21 mouse cellular contexts compared by ENCODE assay signal in genomic region chr10:42243925-42244324, GRCm38 (mm10). TPM values are rescaled to one million over a fixed set of nuclear protein-coding genes. Genes with fewer than 3 reads are reported as not detected.
DNase-seq lines count a peak whose midpoint lies in the region; ATAC-seq and TF ChIP-seq lines count a peak whose summit lies in the region.
"Had no signal": no experiment of that assay in that cellular context is flagged by ENCODE, and none has a peak within 500 bp of the region (broad histone marks: within the 10 kb centered on the region; RNA-seq: fewer than 3 reads in every experiment).

No protein-coding gene starts in this region.

- peaks cover 99% of the 10 kb centered on the region for H3K4me1 ChIP-seq in erythroblast, embryonic 14.5 days (ENCODE audit: control insufficient read depth)
- H3K4me1 ChIP-seq in liver, postnatal 0 days (ENCODE audit: insufficient read depth): peaks cover 65% of the 10 kb centered on the region

- H3K4me3 ChIP-seq in erythroblast, embryonic 14.5 days (replicated peaks): peak overlapping the region; percentile 44
- no peak overlapping the region for H3K4me3 ChIP-seq in liver, postnatal 0 days (ENCODE audit: low read depth, low read length)
- H3K4me3 ChIP-seq: embryonic facial prominence, embryonic 12.5 days; hindbrain, embryonic 10.5 days; limb, embryonic 12.5 days; lung, embryonic 15.5 days; midbrain, embryonic 10.5 days; neural tube, embryonic 12.5 days had no signal

- ATAC-seq in erythroblast, adult 5-6 weeks (replicated peaks; ENCODE audit: low FRiP score, poor library complexity, severe bottlenecking): no peak
- ATAC-seq in liver, postnatal 0 days: 0 out of 2 replicates have a peak, but pooled peaks have one; percentile 14
- ATAC-seq: forebrain, postnatal 0 days had no signal

- H3K9ac ChIP-seq in liver, postnatal 0 days (replicated peaks): no peak overlapping the region
- H3K9ac ChIP-seq: embryonic facial prominence, embryonic 12.5 days; forebrain, postnatal 0 days; limb, embryonic 12.5 days; lung, embryonic 15.5 days; neural tube, embryonic 12.5 days had no signal

- H3K9me3 ChIP-seq in erythroblast, embryonic 14.5 days (ENCODE audit: control insufficient read depth, low read length): no peaks in the 10 kb centered on the region
- no peaks in the 10 kb centered on the region for H3K9me3 ChIP-seq in liver, postnatal 0 days (ENCODE audit: low read length)
- H3K9me3 ChIP-seq: embryonic facial prominence, embryonic 12.5 days; hindbrain, embryonic 10.5 days; limb, embryonic 12.5 days; lung, embryonic 15.5 days; midbrain, embryonic 10.5 days; neural tube, embryonic 12.5 days had no signal

- TF ChIP-seq EP300 in liver, postnatal 0 days (IDR thresholded peaks at IDR 0.05; ENCODE audit: low read depth): no peak

- no peak for TF ChIP-seq CTCF in liver, postnatal 0 days (IDR thresholded peaks at IDR 0.05; ENCODE audit: low read depth)

- H3K27me3 ChIP-seq in erythroblast, embryonic 14.5 days (ENCODE audit: control insufficient read depth): no peaks in the 10 kb centered on the region
- no peaks in the 10 kb centered on the region for H3K27me3 ChIP-seq in liver, postnatal 0 days (ENCODE audit: insufficient read depth, low read length)
- H3K27me3 ChIP-seq: embryonic facial prominence, embryonic 12.5 days; limb, embryonic 12.5 days; lung, embryonic 15.5 days; neural tube, embryonic 12.5 days had no signal

- peak overlapping the region; percentile 38; the same call in 1 of the 2 replicates for H3K4me2 ChIP-seq in liver, postnatal 0 days (ENCODE audit: low read depth, low read length)
- H3K4me2 ChIP-seq: embryonic facial prominence, embryonic 12.5 days; limb, embryonic 12.5 days; lung, embryonic 15.5 days; neural tube, embryonic 12.5 days had no signal

- peak; percentile 11 to 54 for DNase-seq in layer of hippocampus, adult 18-20 months (ENCODE audit: low spot score in 2 of 2)
- no peak for DNase-seq in layer of hippocampus, adult 9-10 months (ENCODE audit: low spot score)
- DNase-seq in layer of hippocampus, adult 9-11 months: peak; percentile 52
- no peak for DNase-seq in liver, postnatal 0 days
- no peak for DNase-seq in cerebellum, adult 11 months
- no peak for DNase-seq in kidney, adult 9 months
- DNase-seq: adrenal gland, adult 8-10 months; cerebellum, adult 8-10 months; forebrain, postnatal 0 days; gastrocnemius, postnatal 10 days; kidney, adult 2 months; kidney, postnatal 25 days; spleen, adult 18-20 months had no signal

- 86% methylated on average over 7 of the region's 7 CpGs for WGBS in liver, postnatal 0 days (ENCODE audit: insufficient replicate concordance)

- H3K36me3 ChIP-seq in erythroblast, embryonic 14.5 days (ENCODE audit: control insufficient read depth): peaks cover 100% of the 10 kb centered on the region
- H3K36me3 ChIP-seq in liver, postnatal 0 days (replicated peaks; ENCODE audit: insufficient read depth, low read length): peaks cover 8% of the 10 kb centered on the region
- H3K36me3 ChIP-seq: embryonic facial prominence, embryonic 12.5 days; hindbrain, embryonic 10.5 days; limb, embryonic 12.5 days; lung, embryonic 15.5 days; neural tube, embryonic 12.5 days had no signal

- H3K27ac ChIP-seq in liver, postnatal 0 days (ENCODE audit: low read depth): peak overlapping the region; percentile 30
- H3K27ac ChIP-seq: embryonic facial prominence, embryonic 12.5 days; hindbrain, embryonic 10.5 days; limb, embryonic 12.5 days; midbrain, embryonic 10.5 days; neural tube, embryonic 12.5 days had no signal

RNA-seq across cellular contexts. Expression of gene Foxo3, which starts 32.6 kb away (rescaled TPM):
- polyA plus RNA-seq in erythroblast, embryonic 14.5 days (2012): 14.6 and 19.0 TPM in 2 replicates
- total RNA-seq in erythroblast, adult 5-6 weeks (2015; ENCODE audit: low replicate concordance): 160 and 187 TPM in 2 replicates
- 378 and 459 TPM in 2 replicates for total RNA-seq in erythroblast, adult 5-6 weeks (2017; ENCODE audit: low replicate concordance)
- total RNA-seq in layer of hippocampus, adult 18-20 months (2021): 10 to 100 TPM; 51.2 to 55.5 TPM
- polyA plus RNA-seq in liver, postnatal 0 days (2015; fragmentation: Nextera tagmentation; extraction: Ambion mirVana): 8.4 and 9.4 TPM in 2 replicates

Comparison
In these comparisons a context has a peak if more than half of its experiments do, and no peak if none do; other contexts are left out.
1. DNase-seq: peak in layer of hippocampus, adult 18-20 months (2 of 2) and layer of hippocampus, adult 9-11 months (single experiment); none in layer of hippocampus, adult 9-10 months (single experiment), liver, postnatal 0 days (single experiment), cerebellum, adult 11 months (single experiment) and kidney, adult 9 months (single experiment).